Mouse (Mus musculus): ENCODE measurements at regions not wholly inside any gene's neighbourhood (a gene's known extent, or its start where the extent isn't known, plus 50 kb on each side); places are given as distances from the start of the nearest gene placed in this dataset.
A peak's percentile ranks its signal among the peaks of the same experiment; 100 is the strongest.

GRCm38 (mm10) chr8:126737032-126737431, 143.2 kb upstream of the Irf2bp2 start:
- DNase-seq: no peak

GRCm38 (mm10) chr8:126736441-126736962, 142.7 kb upstream of the Irf2bp2 start:
- no peak for DNase-seq

GRCm38 (mm10) chr8:126735488-126736440, 142.0 kb upstream of the Irf2bp2 start:
- DNase-seq: no peak

- no peak for DNase-seq
These were observed 141.1 kb upstream of the Irf2bp2 start for GRCm38 (mm10) chr8:126734743-126735487.

GRCm38 (mm10) chr8:126733779-126734178, 140.0 kb upstream of the Irf2bp2 start:
- no peak for DNase-seq

- DNase-seq: no peak
These were observed 139.5 kb upstream of the Irf2bp2 start for GRCm38 (mm10) chr8:126733307-126733706.

GRCm38 (mm10) chr8:126730017-126730631, 136.3 kb upstream of the Irf2bp2 start:
- no peak for DNase-seq

GRCm38 (mm10) chr8:126728987-126729632, 135.3 kb upstream of the Irf2bp2 start:
- no peak for DNase-seq

GRCm38 (mm10) chr8:126728135-126728534, 134.3 kb upstream of the Irf2bp2 start:
- no peak for DNase-seq

GRCm38 (mm10) chr8:126727068-126727467, 133.3 kb upstream of the Irf2bp2 start:
- no peak for DNase-seq

GRCm38 (mm10) chr8:126723259-126724122, 129.7 kb upstream of the Irf2bp2 start:
- DNase-seq: no peak

- peak; percentile 64 for DNase-seq
These were observed 127.8 kb upstream of the Irf2bp2 start for GRCm38 (mm10) chr8:126721621-126722020.

- DNase-seq: no peak
These were observed 126.8 kb upstream of the Irf2bp2 start for GRCm38 (mm10) chr8:126720473-126721145.

GRCm38 (mm10) chr8:126719748-126720147, 126.0 kb upstream of the Irf2bp2 start:
- no peak for DNase-seq

GRCm38 (mm10) chr8:126717652-126718155, 123.9 kb upstream of the Irf2bp2 start:
- DNase-seq: no peak

- DNase-seq: no peak
These were observed 121.9 kb upstream of the Irf2bp2 start for GRCm38 (mm10) chr8:126715666-126716065.

- DNase-seq: no peak
These were observed 119.9 kb upstream of the Irf2bp2 start for GRCm38 (mm10) chr8:126713602-126714145.

- DNase-seq: no peak
These were observed 119.4 kb upstream of the Irf2bp2 start for GRCm38 (mm10) chr8:126713181-126713580.

- DNase-seq: no peak
These were observed 119.0 kb upstream of the Irf2bp2 start for GRCm38 (mm10) chr8:126712749-126713148.

- DNase-seq: no peak
These were observed 115.2 kb upstream of the Irf2bp2 start for GRCm38 (mm10) chr8:126708956-126709355.

All from thymus, postnatal 25 days (tissue).